Mouse (Mus musculus): ENCODE results near the gene Sik1.

Sik1 gene

DNA sequence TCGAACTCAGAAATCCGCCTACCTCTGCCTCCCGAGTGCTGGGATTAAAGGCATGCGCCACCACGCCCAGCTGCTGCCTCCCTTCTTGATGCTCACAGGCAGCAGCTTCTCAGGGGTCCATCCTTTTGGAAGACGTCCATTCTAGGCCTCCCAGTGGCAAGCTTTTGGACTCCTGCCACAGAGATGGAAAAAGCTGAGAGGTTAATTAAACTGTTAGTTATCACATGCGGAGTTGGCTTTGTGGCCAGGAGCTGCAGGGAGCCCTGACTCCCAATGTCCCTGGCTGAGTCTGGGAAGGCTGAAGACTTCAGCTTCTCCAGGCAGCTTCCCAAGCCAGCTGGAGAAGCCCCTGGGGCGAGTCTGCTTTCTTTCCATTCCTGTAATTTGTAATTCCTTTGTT lies 49.6 kb downstream of the Sik1 start:
- no peak for DNase-seq

DNA sequence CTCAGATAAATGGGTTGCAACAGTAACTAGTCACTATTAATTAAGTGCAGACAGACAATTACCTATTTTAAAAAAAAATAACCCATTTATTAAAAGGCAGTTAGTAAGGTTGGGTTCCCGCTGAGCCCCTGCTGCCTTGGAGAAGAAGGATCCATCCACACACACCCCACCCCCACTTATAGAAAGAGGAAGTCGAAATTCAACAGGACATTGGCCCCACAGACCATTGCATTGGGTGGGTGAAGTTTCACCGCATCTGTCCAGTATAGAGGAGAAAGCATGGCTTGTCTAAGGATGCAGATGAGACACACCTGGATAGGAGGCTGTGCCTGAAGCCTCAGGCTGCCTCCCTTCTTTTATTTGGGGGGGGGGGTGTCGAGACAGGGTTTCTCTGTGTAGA lies 50.0 kb downstream of the Sik1 start:
- DNase-seq, result no peak

DNA sequence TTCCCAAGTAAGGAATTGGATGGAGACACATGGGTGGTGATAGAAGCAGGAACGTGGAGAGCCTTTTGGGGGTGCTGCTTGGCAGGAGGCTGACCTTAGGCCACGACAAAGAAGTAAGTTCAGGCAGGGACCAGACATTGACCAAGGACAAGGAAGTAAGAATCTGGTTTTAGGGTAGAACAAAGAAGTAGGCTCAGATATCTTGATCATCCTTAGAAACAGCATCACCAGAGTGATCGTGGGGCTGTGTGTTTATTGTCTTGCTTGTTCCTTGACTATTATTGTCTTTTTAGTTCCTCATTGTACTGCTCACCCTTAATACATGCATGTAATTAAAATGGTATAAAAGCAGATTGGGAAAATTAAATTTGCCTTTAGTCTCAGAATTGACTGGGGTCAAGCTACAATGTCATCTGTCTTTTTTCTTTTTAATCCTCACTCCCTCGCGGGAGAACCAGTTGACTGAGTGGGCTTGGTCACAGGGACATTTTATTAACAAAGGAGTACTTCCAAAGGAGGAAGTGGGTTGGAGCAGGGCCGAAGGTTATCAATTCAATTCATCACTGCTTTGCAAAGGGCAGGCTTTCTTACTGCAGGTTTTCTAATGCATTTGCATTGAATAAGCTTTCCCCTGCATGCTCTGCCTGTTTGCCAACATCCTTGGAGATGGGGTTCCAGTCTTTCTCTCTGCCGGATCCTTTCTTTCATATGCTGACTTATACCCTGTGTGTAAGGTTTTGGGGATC lies 53.2 kb downstream of the Sik1 start:
- DNase-seq, result no peak

DNA sequence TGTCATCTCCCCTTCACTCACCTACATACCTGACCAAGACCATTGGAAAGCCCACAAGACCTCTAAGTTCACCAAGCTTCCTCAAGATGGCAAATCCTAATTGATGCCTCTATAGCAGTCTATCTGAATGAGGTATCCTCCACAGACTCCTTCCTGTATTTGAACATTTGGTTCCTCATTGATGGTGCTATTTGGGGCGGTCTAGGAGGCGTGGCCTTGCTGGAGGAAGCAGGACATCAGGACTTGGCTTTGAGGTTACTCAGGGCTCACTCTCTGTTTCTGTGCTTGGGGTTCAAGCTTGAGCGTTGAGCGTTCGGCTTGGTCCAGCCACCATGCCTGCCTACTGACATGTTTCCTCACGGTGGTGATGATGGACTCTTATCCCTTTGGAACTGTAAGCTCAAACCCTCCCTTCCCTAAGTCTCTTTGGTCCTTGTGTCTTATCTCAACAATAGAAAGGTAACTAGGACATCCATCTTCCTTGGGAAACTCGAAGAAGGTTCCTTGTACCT lies 54.7 kb downstream of the Sik1 start:
- DNase-seq, result no peak

DNA sequence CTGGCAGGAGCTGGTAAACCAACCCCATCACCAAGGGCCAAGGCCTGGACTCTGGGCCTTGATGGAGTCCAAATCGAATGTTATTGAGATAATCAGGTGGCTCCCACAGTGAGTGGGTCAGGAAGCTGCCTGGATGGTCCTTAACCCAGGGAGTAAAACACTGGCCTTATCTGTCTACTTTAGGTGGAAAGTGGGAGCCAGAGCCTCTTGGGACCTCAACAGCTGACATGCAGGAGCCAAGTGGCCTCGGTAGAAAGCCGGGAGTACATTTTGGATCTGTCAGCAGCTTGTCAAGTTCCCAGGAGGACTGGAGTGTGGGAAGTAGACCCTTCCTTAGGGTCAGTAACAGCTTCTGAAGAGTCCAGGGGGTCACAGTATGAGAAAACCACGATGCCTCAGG lies 59.7 kb downstream of the Sik1 start:
- DNase-seq, result no peak
